Mouse (Mus musculus) adrenal gland, adult 8-10 months (tissue): ENCODE data around the gene Esrrg. TPM values are rescaled to one million over a fixed set of nuclear protein-coding genes. Genes with fewer than 3 reads are reported as not detected.

Experiments
- DNase-seq: peaks from one replicate; pipeline ENCODE4 v3.0.0; 2022
- total RNA-seq, 4 experiments: library from RNA; stranded (reverse); gene quantifications; 2 replicates each; pipeline ENCODE4 v1.2.4; 2022

Esrrg gene
- total RNA-seq, 4 experiments from 2014 or later, result 10.0 to 30.1 (median 15.7) TPM

GRCm38 (mm10) chr1:187650786-187651687, 42.4 kb downstream of the Esrrg start:
- no peak for DNase-seq

GRCm38 (mm10) chr1:187651688-187652241, 43.2 kb downstream of the Esrrg start:
- DNase-seq, result no peak

GRCm38 (mm10) chr1:187652445-187652844, 43.9 kb downstream of the Esrrg start:
- no peak for DNase-seq

- DNase-seq, result no peak
Observed at GRCm38 (mm10) chr1:187653390-187653789, 44.8 kb downstream of the Esrrg start.

- no peak for DNase-seq
Observed at GRCm38 (mm10) chr1:187660963-187661362, 52.4 kb downstream of the Esrrg start.

GRCm38 (mm10) chr1:187662083-187662609, 53.6 kb downstream of the Esrrg start:
- DNase-seq, result no peak

- DNase-seq, result no peak
Observed at GRCm38 (mm10) chr1:187663376-187663775, 54.8 kb downstream of the Esrrg start.

GRCm38 (mm10) chr1:187664261-187664660, 55.7 kb downstream of the Esrrg start:
- no peak for DNase-seq

- DNase-seq, result no peak
Observed at GRCm38 (mm10) chr1:187665901-187666600, 57.5 kb downstream of the Esrrg start.

- no peak for DNase-seq
Observed at GRCm38 (mm10) chr1:187669746-187670145, 61.2 kb downstream of the Esrrg start.

GRCm38 (mm10) chr1:187672446-187672845, 63.9 kb downstream of the Esrrg start:
- DNase-seq, result no peak

- no peak for DNase-seq
Observed at GRCm38 (mm10) chr1:187674771-187675186, 66.2 kb downstream of the Esrrg start.

GRCm38 (mm10) chr1:187676626-187677025, 68.0 kb downstream of the Esrrg start:
- no peak for DNase-seq

GRCm38 (mm10) chr1:187679246-187679645, 70.7 kb downstream of the Esrrg start:
- DNase-seq, result no peak

- DNase-seq, result no peak
Observed at GRCm38 (mm10) chr1:187684519-187684918, 75.9 kb downstream of the Esrrg start.

- DNase-seq, result no peak
Observed at GRCm38 (mm10) chr1:187691846-187692525, 83.4 kb downstream of the Esrrg start.

GRCm38 (mm10) chr1:187694865-187695264, 86.3 kb downstream of the Esrrg start:
- DNase-seq, result no peak

GRCm38 (mm10) chr1:187698201-187698600, 89.6 kb downstream of the Esrrg start:
- DNase-seq, result no peak

- DNase-seq, result no peak
Observed at GRCm38 (mm10) chr1:187700963-187701362, 92.4 kb downstream of the Esrrg start.

- DNase-seq, result no peak
Observed at GRCm38 (mm10) chr1:187704921-187705320, 96.3 kb downstream of the Esrrg start.

- DNase-seq, result no peak
Observed at GRCm38 (mm10) chr1:187705348-187705747, 96.8 kb downstream of the Esrrg start.

- no peak for DNase-seq
Observed at GRCm38 (mm10) chr1:187706046-187706445, 97.5 kb downstream of the Esrrg start.
